In the genomic region with DNA sequence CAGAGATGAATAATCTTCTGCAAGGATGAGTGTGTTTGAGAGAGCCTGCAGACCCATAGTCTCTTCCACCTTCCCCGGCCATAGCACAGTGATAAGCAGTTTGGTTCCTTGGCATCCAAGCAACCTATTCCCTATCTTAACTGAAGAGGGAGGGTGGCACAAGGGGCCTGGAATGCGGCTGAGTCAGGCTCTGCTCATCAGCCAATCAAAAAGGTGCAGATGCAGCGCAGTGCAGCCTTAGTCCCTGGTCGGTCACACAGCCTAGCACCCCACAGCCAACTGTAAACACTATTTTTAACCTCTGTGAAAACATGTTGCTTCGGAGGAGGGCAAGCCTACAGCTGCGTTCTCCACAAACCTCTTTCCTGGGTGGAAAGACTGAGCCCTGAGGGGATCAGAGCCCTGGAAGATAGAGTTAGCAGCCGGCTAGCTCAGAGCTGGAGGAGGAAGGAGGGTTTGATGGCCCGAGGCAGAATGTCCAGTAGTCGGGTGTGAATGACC, we compare ENCODE assay signal across 1 mouse cellular context.
TF ChIP-seq lines count a peak whose summit lies in the region.

No protein-coding gene starts in this region.

TF ChIP-seq in MEL, 35 proteins besides CTCF, POLR2A, EP300 and RAD21:
- TF ChIP-seq SMC3 (IDR thresholded peaks at IDR 0.05; ENCODE audit: low read depth, low read length): no peak
- no peak for TF ChIP-seq NRF1 (IDR thresholded peaks at IDR 0.05; ENCODE audit: insufficient read depth, low read depth, low read length, poor library complexity, severe bottlenecking)
- TF ChIP-seq HCFC1 (IDR thresholded peaks at IDR 0.05; ENCODE audit: low read depth, low read length): no peak
- no peak for TF ChIP-seq TAL1 (IDR thresholded peaks at IDR 0.05; ENCODE audit: low read length)
- TF ChIP-seq MYB (IDR thresholded peaks at IDR 0.05; ENCODE audit: low read depth, low read length): no peak
- TF ChIP-seq CHD2 (IDR thresholded peaks at IDR 0.05; ENCODE audit: low read length): no peak
- no peak for TF ChIP-seq POLR2AphosphoS5 (IDR thresholded peaks at IDR 0.05; ENCODE audit: borderline replicate concordance, low read depth, low read length)
- no peak for TF ChIP-seq ZC3H11A (IDR thresholded peaks at IDR 0.05; ENCODE audit: low read depth, low read length)
- TF ChIP-seq GATA1 (IDR thresholded peaks at IDR 0.05; ENCODE audit: low read depth, low read length): 0 out of 2 replicates have a peak, but pooled peaks have one; percentile 4
- 0 out of 2 replicates have a peak, but pooled peaks have one; percentile 16 for TF ChIP-seq MAX (IDR thresholded peaks at IDR 0.05; ENCODE audit: low read length)
